Mouse (Mus musculus) forebrain, postnatal 0 days (tissue): ENCODE results near the gene Uvrag. TPM values are rescaled to one million over a fixed set of nuclear protein-coding genes. Genes with fewer than 3 reads are reported as not detected.
A peak's percentile ranks its signal among the peaks of the same experiment; 100 is the strongest.
"Not testable (repeated sequence)": the region's sequence is repeated elsewhere in the genome, so short reads cannot be mapped to it uniquely, and the experiment has no call there.

ENCODE experiments used
- ATAC-seq: fragments of 200-750 bp; cut with Nextera tagmentation; 2 replicates; pipeline ENCODE4 v1.8.0; 2017; ENCODE audit warnings: mild to moderate bottlenecking, moderate library complexity
- DNase-seq: peaks from one replicate; pipeline ENCODE4 v3.0.0-alpha.2; 2015
- H3K27ac ChIP-seq: fragments of 300-500 bp; sonication (generic); 2 replicates; pipeline ENCODE4 v1.5.1; 2014; ENCODE audit warnings: low read depth, mild to moderate bottlenecking, antibody characterized with exemption, low read length, moderate library complexity, mixed read lengths
- H3K27me3 ChIP-seq: fragments of 300-500 bp; sonication (generic); 2 replicates; pipeline ENCODE4 v1.6.1; 2014; ENCODE audit warnings: mild to moderate bottlenecking, low read length, mixed read lengths; ENCODE audit not compliant: insufficient read depth
- H3K36me3 ChIP-seq: fragments of 300-500 bp; sonication (generic); 2 replicates; pipeline ENCODE4 v1.6.1; 2014; ENCODE audit warnings: mild to moderate bottlenecking, moderate library complexity; ENCODE audit not compliant: insufficient read depth
- H3K4me1 ChIP-seq: fragments of 300-500 bp; sonication (generic); 2 replicates; pipeline ENCODE4 v1.6.1; 2014; ENCODE audit warnings: antibody characterized with exemption; ENCODE audit not compliant: insufficient read depth
- H3K4me2 ChIP-seq: fragments of 300-500 bp; sonication (generic); 2 replicates; pipeline ENCODE4 v1.6.1; 2014; ENCODE audit warnings: low read depth, mild to moderate bottlenecking, moderate library complexity
- H3K4me3 ChIP-seq: fragments of 300-500 bp; sonication (generic); 2 replicates; pipeline ENCODE4 v1.5.1; 2014; ENCODE audit warnings: low read depth, low read length, mixed read lengths
- H3K9ac ChIP-seq: fragments of 300-500 bp; sonication (generic); 2 replicates; pipeline ENCODE4 v1.6.1; 2014; ENCODE audit warnings: mild to moderate bottlenecking
- H3K9me3 ChIP-seq: fragments of 300-500 bp; sonication (generic); 2 replicates; pipeline ENCODE4 v1.6.1; 2016; ENCODE audit warnings: low read length
- CTCF ChIP-seq: sonication (generic); IDR thresholded peaks from 2 replicates; pipeline ENCODE4 v1.5.1; 2016; ENCODE audit warnings: antibody characterized with exemption, control low read depth, low read depth
- WGBS: fragments of 180-500 bp; shearing (Covaris S2); extraction: QIAGEN DNeasy Blood & Tissue Kit; methylation state at CpG from one replicate; pipeline ENCODE4 v1.1.7; 2014; 5-methylcytosine and 5-hydroxymethylcytosine counted together
- polyA plus RNA-seq: library from polyadenylated mRNA; unstranded; fragments of >200 nt; fragmentation: Nextera tagmentation; extraction: Ambion mirVana; gene quantifications from 2 replicates; pipeline ENCODE4 v1.2.1, GENCODE M21; 2015
- total RNA-seq: library from RNA; depleted of rRNA; stranded (reverse); fragments of >200 nt; gene quantifications from 2 replicates; pipeline ENCODE4 v1.2.3, GENCODE M21; 2014

The Uvrag gene
- total and polyA plus RNA-seq, 2 experiments from 2014 or later, result 18.6 to 18.8 TPM

DNA sequence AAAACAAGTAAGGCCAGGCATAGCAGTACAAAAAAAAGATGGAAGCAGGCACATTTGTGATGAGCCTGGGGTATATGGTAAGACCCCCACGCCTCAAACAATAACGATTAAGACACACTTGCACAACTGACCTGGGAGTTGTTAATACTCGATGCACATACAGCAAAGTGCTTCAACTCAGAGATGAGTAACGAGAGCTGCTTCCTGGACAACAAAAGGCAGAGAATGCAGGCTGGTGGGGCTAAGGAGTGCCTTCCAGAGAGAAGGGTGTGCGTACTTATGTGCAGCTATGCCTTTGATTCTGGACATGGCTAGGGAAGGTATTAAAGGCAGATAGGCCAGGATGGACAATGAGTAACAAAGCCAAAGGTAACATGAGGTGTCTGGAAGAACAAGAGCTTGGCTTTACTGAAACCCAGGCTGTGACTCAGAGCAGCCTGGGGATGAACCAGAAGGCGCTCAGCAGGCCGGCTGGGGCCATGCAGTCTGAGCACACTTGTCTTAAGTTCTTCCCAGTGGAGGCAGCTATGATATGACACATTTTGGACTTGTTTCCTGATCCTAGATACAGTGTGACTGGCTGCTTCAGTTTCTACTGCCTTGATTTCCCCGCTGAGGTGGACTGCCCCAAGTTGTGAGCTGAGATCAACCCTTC is 172.1 kb downstream of the Uvrag start:
- 69% methylated on average over 8 of the region's 8 CpGs for WGBS

DNA sequence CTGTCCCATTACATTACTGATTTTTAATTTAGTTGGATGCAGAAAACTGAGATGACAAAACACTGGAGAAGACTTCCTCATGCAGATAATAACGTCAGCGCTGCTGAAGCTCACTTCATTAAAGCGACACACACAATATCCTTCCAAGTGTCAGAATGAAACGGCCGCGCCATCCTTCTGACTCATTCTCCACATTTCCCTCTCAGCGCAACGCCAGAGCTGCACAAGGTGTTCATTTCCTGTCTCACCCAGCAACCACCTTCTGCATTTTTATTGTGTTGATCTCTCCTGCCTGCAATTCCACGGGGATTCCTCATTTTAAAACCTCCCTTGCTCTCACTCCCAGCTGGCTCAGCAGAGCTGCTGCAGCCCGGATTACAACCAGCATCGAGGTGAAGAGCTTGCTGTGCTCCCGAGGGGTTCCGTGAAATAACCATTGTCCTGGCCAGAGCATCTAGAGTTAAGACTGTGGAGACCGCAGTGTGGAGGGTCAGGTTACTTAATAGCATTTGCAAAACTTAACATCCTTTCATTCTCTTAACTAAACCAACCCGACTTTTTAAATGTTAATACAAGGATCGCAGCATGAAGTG is 172.8 kb downstream of the Uvrag start:
- Histone ChIP-seq H3K9ac (peak overlapping the region; percentile 45), H3K27ac (0 out of 2 replicates have a peak overlapping the region, but pooled peaks have one; percentile 30)
- peak; percentile 38 for DNase-seq

More for the DNA sequence above, 172.1 kb downstream of the Uvrag start:
- no peak overlapping the region for H3K27ac ChIP-seq
- H3K27me3 ChIP-seq, result no peaks in the 10 kb centered on the region
- H3K4me2 ChIP-seq, result no peak overlapping the region
- H3K9me3 ChIP-seq, result no peaks in the 10 kb centered on the region
- no peak for TF ChIP-seq CTCF
- H3K4me3 ChIP-seq, result no peak overlapping the region
- no peak overlapping the region for H3K9ac ChIP-seq
- H3K36me3 ChIP-seq, result no peaks in the 10 kb centered on the region
- ATAC-seq, result no peak
- no peak for DNase-seq
- 0 out of 2 replicates have a peak, but pooled peaks cover 3% of the 10 kb centered on the region for H3K4me1 ChIP-seq

GRCm38 (mm10) chr7:98967672-98968071 is 173.3 kb downstream of the Uvrag start:
- no peaks in the 10 kb centered on the region for H3K36me3 ChIP-seq
- 0 out of 2 replicates have a peak overlapping the region, but pooled peaks have one; percentile 45 for H3K9ac ChIP-seq
- 0 out of 2 replicates have a peak, but pooled peaks cover 3% of the 10 kb centered on the region for H3K4me1 ChIP-seq
- no peaks in the 10 kb centered on the region for H3K9me3 ChIP-seq
- H3K4me3 ChIP-seq, result no peak overlapping the region
- TF ChIP-seq CTCF, result no peak
- no peaks in the 10 kb centered on the region for H3K27me3 ChIP-seq
- no peak overlapping the region for H3K4me2 ChIP-seq
- ATAC-seq (no peak), DNase-seq (no peak)
- 40% methylated on average over 7 of the region's 7 CpGs for WGBS
- H3K27ac ChIP-seq, result no peak overlapping the region

More for the DNA sequence above, 172.8 kb downstream of the Uvrag start:
- TF ChIP-seq CTCF, result no peak
- H3K4me2 ChIP-seq, result peak overlapping the region; percentile 40
- 7% methylated on average over 16 of the region's 16 CpGs for WGBS
- H3K36me3 ChIP-seq, result no peaks in the 10 kb centered on the region
- 0 out of 2 replicates have a peak, but pooled peaks cover 3% of the 10 kb centered on the region for H3K4me1 ChIP-seq
- no peaks in the 10 kb centered on the region for H3K9me3 ChIP-seq
- no peaks in the 10 kb centered on the region for H3K27me3 ChIP-seq
- peak overlapping the region; percentile 12; the same call in 1 of the 2 replicates for H3K4me3 ChIP-seq
- peak; percentile 69 for ATAC-seq

DNA sequence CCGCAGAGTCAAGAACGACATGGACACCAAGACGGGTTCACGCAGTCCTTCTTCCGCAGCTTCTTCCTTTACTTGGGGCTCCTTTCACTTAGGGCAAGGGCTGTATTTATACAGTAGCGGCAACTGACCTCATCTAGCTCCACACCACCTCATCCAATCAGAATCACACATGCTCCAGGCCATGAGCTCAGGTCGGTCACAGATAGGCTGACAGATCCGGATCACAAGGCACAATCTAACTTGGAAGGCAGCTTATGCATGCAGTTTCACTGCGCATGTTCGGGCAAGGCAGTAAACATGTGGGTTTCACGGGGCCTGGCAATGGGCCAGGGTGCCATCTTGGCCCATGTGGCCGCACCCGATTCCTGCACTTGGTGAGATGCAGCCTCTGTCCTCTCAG is 177.4 kb downstream of the Uvrag start:
- not testable (repeated sequence) for H3K36me3 ChIP-seq, H3K4me1 ChIP-seq, H3K27me3 ChIP-seq, H3K27ac ChIP-seq, H3K9ac ChIP-seq, H3K9me3 ChIP-seq, H3K4me3 ChIP-seq, ATAC-seq, H3K4me2 ChIP-seq, DNase-seq
- WGBS, result 86% methylated on average over 13 of the region's 13 CpGs

GRCm38 (mm10) chr7:98962547-98963311 is 178.2 kb downstream of the Uvrag start:
- DNase-seq (peak; percentile 79), ATAC-seq (peak; percentile 90)
- no peak overlapping the region for H3K4me3 ChIP-seq
- WGBS, result 31% methylated on average over 13 of the region's 13 CpGs
- H3K4me2 ChIP-seq, result no peak overlapping the region
- H3K27ac ChIP-seq, result no peak overlapping the region
- H3K36me3 ChIP-seq, result no peaks in the 10 kb centered on the region
- no peak overlapping the region for H3K9ac ChIP-seq
- no peaks in the 10 kb centered on the region for H3K27me3 ChIP-seq
- TF ChIP-seq CTCF, result peak; percentile 81
- no peaks in the 10 kb centered on the region for H3K9me3 ChIP-seq
- H3K4me1 ChIP-seq, result no peaks in the 10 kb centered on the region

- H3K4me3 ChIP-seq, result no peak overlapping the region
- no peak for TF ChIP-seq CTCF
- no peak overlapping the region for H3K4me2 ChIP-seq
- H3K27ac ChIP-seq, result no peak overlapping the region
- ATAC-seq (peak; percentile 32; the same call in 1 of the 2 replicates), DNase-seq (no peak)
- no peaks in the 10 kb centered on the region for H3K4me1 ChIP-seq
- H3K36me3 ChIP-seq, result no peaks in the 10 kb centered on the region
- no peak overlapping the region for H3K9ac ChIP-seq
- 85% methylated on average over 11 of the region's 11 CpGs for WGBS
- H3K27me3 ChIP-seq, result no peaks in the 10 kb centered on the region
- no peaks in the 10 kb centered on the region for H3K9me3 ChIP-seq
Observed at GRCm38 (mm10) chr7:98962074-98962473, 178.9 kb downstream of the Uvrag start.
